Mouse (Mus musculus): ENCODE measurements around the gene Kcna10.

Kcna10 gene

DNA sequence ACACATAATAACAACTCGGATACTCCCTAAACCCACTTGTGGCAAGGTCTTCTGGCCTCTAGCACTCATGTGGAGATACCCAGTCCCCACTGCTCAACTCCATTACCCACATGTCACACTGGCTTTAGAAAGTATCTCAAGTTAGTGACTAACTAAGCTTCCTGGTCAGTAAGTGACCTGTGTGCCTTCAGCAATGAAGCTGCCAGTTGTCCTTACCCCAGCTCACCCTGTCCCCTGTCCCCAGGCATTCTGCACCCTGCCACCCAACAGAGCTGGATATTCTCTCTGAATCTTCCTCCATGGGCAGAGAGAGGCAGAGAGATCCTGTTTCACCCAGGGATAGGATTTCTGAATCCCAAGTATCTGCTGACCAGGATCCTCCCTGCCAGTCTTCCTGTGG lies at the start of gene Kcna10:
TSS of gene Kcna10 (plus strand) at position 301 of the 400 bp plus-strand sequence.
- no peak for DNase-seq

GRCm38 (mm10) chr3:107134457-107134856 lies 48.4 kb upstream of the Kcna10 start:
- DNase-seq, result no peak

DNA sequence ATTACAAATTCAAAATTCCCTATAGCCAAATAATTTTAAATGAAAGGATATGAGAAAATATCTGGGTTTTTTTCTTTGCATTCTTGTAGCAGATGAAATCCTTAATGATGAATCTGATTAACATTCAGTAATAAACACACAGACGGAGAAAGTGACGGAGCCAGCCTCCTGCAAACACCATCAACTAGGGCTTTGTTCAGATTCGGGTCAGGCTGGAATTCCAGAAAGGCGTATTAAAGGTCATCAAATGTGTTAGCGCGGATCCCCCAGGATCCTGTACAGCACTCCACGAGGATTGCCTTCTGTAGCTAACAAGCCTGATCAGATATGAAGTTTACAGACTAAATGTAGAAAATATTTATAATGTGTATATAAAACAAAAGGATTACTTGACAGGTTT lies 35.7 kb upstream of the Kcna10 start:
- DNase-seq, result no peak

GRCm38 (mm10) chr3:107149006-107149405 lies 33.9 kb upstream of the Kcna10 start:
- peak; percentile 56 for DNase-seq

DNA sequence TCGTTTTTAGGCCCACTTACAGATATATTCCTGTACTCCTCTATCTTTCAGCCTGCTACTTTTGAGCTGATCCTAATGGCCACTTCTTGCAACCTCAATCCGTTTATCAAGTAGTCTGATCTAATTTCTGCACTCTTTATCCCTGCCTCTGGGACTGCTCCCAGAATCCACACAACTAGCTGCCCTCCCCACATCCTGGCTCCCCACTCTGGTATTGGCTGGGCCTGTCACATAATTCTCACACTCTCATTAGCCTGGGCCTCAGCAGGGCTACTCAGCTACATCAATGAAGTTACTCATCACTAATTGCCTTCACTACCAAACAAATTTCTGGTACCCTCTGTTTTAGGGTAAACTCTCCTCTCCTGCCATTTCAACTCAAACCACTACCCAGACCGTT lies 32.4 kb upstream of the Kcna10 start:
- DNase-seq, result no peak

- no peak for DNase-seq
Observed at GRCm38 (mm10) chr3:107150872-107151540, 31.9 kb upstream of the Kcna10 start.

DNA sequence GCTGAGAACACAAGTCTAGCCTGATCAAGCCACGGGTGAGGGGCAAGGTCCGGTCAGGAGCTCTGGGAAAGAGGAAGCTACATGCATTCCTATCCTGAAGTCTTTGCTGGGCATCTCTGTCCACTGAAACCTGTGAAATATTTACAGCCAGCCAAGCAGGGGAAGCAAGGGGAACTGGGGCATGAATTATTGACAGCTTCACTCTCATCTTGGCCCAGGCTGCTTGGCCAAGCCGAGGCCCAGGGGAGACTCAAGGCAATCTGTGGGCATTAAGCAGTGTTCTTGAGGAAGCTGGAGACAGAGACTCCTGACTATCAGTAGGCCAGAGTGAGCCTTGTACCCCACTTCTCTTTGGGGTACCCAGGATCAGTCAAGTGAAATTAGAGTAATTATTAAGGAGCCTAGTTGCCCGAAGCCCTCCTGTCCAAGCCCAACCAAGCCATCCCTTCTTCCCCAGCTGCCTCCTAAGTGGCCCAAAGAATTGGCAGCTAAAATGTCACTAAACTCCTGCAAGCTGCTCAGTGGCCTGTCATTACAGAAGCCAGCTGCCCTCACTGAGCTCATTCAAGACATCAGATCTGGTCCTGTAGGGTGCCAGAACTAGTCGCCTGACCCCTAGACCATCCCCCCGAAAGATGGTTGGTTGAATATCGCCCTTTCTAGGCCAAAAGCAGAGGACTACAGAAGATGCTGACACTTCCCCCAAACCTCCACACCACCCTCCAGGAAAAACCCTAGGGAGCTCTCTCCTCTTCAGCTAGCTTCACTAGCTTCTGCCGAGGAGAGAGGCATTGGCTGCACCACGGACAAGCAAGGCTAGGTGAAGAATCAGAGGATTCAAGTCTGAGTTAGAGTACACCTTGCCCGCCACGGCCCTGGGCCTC lies 28.8 kb upstream of the Kcna10 start:
- DNase-seq, result no peak

DNA sequence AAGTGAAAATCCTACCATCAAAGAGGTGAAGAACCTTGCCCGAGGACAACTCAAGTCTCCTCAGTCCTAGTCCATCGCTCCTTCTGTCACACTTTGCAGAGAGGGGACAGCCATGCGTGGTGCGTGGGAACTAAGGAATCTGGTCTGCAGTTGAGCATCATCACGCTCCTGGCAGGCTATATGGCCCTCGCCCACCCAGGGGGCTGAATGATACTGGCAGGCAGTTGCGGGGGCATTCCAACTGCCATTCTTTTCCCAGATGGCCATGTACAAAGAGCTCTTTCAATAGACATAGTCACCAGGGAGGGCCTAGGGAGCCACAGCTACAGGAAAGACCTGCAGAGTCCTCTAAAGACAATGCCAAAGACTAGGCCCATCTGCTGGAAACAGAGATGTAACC lies 24.0 kb upstream of the Kcna10 start:
- DNase-seq, result no peak

DNA sequence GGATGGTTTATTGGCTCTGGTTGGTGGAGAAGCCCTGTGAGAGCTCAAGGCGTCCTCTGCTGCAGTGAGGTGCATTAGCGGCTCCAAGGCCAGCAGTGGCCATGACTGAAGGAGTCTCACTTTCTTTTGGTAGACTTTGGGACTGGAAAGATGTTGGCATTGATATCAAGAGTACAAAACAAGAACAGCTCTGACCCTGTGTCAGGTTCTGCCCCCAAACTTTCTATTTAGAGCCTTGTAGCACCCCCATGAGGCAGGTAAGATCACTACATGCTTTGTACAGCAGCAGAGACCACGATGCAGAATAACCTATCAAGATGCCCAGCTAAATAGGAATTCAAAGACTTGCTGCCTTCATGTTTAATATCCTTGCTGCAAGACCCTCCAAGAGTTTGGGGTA lies 23.4 kb upstream of the Kcna10 start:
- DNase-seq, result no peak

DNA sequence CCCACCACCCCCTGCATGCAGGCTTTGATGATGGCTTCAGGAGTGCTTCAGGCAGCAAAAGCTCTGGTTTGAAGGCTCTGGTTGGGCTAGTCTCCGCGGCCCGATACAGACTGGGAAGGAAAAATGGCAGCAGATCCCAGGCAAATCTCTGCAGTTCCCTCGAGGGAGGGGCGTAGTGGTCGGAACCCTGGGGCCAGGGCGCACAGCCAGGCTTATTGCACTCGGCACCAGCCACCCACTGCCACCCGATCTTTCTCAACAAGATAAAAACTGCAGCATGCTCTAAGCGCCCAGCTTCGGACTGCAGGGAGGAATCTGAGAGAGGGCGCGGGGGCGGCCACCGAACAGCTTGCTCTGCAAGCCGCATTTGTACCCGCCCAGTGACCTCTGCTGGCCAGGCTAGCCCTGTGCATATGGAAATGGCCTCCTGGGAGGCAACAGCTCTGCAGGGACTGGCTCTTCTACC lies 23.0 kb upstream of the Kcna10 start:
- DNase-seq, result peak; percentile 21

- DNase-seq, result no peak
Observed at GRCm38 (mm10) chr3:107162741-107163140, 20.1 kb upstream of the Kcna10 start.

GRCm38 (mm10) chr3:107169552-107169951 lies 13.3 kb upstream of the Kcna10 start:
- DNase-seq, result no peak

GRCm38 (mm10) chr3:107171964-107172363 lies 10.9 kb upstream of the Kcna10 start:
- no peak for DNase-seq

DNA sequence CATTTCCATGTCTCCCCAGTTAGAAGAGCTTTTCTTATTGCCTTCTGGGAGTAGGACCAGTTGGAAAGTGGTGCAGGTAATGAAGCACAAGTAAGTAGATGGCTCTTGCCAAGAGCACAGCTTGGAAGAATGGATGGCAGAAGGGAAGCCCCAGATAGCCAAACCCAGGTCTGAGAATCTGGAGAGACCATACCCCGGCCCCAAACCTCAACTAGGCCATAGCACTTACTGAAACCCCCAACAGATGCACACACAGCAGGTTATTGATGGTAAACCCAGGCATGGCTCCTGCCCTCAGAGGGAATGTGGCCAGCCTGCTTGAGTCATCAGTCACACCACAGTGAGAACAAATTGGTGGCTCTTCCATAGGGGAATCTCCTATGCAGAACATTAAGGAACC lies 10.3 kb upstream of the Kcna10 start:
- DNase-seq, result no peak

DNA sequence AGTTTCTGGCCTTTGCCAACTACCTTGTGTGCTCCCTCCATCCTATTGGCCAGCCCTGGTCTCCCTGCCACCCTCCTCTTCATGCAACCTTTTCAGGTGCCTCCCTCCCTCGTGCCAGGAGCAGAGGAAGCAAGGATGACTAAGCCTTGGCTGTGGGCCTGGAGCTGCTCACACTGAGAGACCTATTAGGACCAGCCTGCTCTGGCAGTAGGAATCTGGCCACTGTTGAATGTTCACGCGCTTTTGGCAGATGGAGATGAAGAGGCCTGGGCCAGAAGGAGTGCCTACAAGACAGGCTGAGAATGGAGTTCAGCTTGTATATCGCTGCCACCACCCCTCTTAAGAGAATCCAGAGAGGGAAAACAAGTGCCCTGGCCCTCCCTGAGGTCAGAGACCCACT lies 7.4 kb upstream of the Kcna10 start:
- no peak for DNase-seq

GRCm38 (mm10) chr3:107176501-107176900 lies 6.4 kb upstream of the Kcna10 start:
- DNase-seq, result no peak

DNA sequence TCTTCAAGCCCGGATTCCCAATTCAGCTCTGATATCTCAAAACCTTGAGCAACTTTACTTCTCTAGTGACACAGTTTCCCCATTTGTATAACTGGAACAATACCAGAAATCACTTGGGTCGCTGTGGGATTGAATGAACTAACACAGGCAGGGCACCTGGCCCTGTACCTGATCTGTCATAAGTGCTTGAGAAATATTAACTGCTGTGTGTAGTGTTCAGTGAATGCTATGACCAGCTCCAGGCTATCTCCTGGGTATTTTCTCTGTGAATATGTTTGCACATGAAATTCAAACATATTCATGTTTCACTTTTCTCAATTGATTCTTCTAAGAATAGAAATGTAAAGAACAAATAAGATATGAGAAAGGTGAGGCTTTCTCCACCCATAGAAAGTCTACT lies 2.0 kb upstream of the Kcna10 start:
- DNase-seq, result no peak

- peak; percentile 27 for DNase-seq
Observed at GRCm38 (mm10) chr3:107183178-107183577, 322 bp downstream of the Kcna10 start.

DNA sequence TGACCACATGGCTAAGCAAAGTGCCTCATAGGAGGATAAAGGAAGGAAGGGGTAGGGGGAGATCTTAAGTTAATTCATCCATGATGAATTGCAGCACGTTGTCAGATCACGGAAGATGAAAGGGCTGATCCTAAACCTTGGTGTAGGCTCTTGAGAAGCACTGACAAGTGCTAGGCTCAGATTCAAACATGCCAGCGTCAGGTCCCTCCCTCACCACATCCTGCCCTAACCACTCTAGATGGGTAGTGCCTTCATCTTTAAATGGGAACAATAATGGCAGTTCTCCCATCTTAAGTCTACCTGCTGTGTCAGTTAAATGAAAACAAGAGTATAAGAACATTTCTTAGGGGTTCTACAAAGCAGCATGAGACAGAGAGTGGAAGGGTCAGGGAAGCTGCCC lies 2.7 kb downstream of the Kcna10 start:
- DNase-seq, result no peak

DNA sequence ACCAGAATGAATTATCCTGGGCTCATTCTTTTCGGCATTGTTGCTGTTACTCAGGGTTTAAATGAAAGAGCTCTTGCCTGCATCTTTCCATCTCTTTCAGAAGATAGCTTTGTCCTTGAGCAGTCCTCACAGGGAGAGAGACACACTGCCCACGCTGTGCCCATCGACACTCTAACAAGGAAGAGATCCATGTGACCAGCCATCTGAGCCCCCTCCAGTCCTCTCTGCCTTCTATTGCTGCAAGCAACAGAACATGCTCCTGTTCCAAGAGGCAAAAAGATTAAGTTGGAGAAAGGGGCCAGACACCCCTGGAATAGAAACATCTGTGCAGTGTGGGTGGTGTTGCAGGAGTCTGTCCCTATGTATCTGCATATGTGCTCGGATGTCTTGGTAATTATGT lies 4.2 kb downstream of the Kcna10 start:
- DNase-seq, result no peak

DNA sequence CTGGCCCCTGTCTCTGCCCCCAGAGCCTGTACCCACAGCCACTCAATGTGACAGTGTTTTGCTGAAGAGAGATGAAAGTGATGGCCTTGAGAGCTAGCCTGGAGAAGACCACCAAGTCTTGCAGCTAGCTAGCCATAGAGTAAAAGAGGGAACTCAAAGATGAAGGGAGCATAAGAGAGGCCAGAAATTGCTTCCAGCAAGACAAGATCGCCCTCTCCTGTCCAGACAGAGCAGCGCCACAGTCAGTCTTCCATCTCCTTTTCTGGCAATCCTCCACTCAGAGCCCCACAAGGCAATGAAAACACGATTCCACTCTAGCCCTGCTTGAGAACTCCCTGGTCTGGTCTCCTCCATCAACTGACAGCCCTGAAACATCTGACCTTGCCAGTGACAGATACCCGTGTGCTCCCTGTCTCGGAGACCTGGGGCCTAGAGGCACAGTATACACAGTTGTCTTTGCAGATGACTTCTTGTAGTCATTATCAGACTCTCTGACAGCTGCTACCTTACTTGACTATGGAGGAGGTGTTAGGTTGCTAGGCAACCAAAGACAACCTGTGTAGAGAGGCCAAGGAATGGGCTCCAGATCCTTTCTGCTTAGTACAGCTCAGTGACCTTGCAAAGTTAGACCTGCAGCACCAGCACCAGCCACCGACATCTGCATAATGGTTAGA lies 5.5 kb downstream of the Kcna10 start:
- peak; percentile 58 for DNase-seq

- no peak for DNase-seq
Observed at GRCm38 (mm10) chr3:107201310-107202180, 18.7 kb downstream of the Kcna10 start.

GRCm38 (mm10) chr3:107204413-107204812 lies 21.6 kb downstream of the Kcna10 start:
- DNase-seq, result no peak
